Mouse (Mus musculus): ENCODE data around the gene Stac3.

DNA sequence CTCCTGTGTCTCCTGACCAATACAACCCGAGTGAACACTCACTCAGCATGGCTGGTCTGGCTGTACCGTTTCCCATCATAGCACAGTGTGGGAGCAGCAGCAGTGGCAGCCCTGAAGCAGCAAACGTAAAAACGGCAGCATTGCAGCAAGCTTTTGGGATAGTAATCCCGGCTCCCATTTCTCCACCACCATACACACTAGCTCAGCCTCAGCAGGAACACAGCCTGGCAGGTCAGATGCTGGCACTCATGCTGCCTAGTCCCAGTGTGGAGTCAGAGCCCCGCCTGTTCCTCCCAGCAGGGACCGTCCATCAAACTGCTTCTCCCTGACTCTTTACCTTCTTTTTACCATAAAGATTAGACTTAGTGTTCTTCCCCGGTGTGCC, 10.4 kb upstream of the Stac3 start:
- TF ChIP-seq CTCF (IDR thresholded peaks at IDR 0.05) (no peak), POLR2A (IDR thresholded peaks at IDR 0.05; ENCODE audit: insufficient read depth, low read depth, low read length) (no peak)
